Mouse (Mus musculus) cerebellum, adult 11-12 months (tissue): ENCODE results near the gene B230217C12Rik.

Experiments
- DNase-seq: peaks from one replicate; pipeline ENCODE4 v3.0.0; 2022

The B230217C12Rik gene

DNA sequence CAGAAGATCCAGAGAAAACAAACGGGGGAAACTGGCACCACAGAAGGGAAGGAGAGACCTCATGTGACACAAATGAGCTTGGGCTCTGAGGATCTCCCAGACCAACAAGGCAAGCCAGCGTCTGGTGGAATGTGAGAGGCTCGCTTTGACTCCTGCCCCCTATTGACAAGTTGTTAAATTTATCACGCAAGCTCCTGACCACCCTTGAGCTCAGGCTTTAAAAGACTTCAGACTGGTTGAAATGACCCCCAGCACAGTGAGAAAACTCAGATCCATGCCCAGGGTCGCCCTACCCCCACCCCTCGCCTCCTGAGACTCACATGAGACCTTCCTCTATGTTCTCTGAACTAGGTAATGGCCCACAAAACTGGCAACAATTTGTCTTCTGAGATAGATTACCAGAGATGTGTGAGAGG, at the start of gene B230217C12Rik:
TSS of gene B230217C12Rik (plus strand) at position 242 of the 416 bp plus-strand sequence.
- DNase-seq: peak; percentile 72

DNA sequence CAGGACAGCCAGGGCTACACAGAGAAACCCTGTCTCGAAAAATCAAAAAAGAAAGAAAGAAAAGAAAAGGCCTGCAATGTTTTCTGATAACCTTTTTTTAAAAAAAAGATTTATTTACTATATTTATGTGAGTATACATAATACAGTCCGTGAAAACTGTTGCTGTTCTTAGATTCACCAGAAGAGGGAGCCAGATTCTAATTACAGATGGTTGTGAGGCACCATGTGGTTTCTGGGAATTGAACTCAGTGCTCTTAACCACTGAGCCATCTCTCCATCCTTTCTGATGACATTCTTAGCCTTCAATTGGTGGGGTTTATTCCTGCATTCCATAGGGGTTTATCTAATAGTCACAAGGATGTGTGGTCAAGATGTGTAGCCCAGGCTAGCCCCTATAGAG, 47.4 kb upstream of the B230217C12Rik start:
- no peak for DNase-seq

DNA sequence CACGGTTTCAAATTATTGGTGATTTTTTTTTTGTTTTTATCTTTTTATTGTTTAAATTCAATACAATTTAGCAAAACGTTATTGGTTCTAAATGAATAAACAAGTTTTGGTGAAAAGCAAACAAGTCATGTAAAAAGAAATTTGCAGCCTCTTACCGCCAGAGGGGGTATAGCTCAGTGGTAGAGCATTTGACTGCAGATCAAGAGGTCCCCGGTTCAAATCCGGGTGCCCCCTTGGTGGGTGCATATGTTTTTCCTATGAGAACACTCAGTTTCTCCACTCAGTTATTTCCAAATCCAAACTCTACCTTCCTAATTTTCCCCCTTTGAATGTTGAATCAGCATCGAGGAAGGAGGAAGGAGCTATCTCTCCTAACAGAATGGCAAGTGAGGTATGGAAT, 43.7 kb upstream of the B230217C12Rik start:
- DNase-seq: peak; percentile 74

DNA sequence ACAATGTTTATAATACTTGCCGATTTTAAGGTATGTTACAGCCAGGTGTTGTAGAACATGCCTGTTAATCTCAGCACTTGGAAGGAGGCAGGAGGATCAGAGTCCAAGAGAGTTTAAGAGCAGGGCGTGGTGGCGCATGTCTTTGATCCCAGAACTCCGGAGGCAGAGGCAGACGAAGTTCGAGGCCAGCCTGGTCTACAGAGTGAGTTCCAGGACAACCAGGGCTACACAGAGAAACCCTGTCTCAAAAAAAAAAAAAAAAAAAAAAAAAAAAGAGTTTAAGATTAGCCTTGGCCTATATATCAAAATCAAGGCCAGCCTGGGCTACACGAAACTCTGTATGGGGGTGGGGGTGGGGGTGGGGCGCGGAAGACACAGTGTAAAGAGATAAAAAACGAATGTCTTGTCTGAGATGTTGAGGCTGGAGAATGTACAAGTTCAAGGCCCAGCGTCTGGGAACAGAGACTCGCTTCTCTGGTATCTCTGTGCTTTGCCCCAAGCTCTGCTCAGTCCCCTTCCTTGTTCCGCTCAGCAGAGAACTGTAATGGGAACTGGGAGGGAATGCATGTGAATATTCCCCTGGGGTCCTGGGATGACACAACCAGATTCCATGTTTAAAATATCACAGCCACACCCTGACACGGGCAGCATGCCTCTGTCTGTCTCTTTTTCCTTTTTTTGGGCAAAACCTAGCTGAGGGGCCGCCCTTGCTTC, 43.1 kb upstream of the B230217C12Rik start:
- no peak for DNase-seq

DNA sequence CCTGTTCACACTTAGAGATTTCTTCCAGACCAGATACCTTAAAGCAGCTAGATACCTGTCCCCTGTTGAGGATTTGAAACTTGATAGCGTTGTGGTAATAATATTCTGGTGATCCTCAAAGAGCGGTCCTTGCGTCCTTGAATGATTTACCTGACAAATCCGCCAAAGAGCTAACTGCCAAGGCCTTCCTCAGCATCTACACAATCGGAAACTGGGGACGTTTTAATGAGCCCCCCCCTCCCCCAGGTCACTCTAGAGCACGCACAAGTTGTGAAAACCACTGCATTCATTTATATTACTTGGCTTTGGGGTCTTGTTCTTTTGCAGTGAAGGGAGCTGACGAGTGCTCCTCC, 42.5 kb upstream of the B230217C12Rik start:
- DNase-seq: no peak

DNA sequence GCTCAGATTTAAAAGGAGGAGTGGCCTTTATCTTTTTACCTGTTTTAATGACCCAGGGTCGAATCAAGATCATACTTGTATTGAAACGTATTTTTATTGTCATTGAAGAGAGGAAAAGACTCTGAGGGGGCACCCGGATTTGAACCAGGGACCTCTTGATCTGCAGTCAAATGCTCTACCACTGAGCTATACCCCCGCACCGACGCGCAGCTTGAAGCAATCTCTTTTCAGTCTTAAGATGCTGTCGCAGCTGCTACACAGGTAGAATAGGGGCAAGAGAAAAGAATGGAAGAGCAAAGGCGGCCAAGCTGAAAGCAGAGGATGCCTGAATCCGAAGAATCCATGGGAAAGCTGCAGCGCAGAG, 41.8 kb upstream of the B230217C12Rik start, which contains the start of gene Lasp1:
TSS of gene Lasp1 (plus strand) at position 219 of the 364 bp plus-strand sequence.
- peak; percentile 91 for DNase-seq

DNA sequence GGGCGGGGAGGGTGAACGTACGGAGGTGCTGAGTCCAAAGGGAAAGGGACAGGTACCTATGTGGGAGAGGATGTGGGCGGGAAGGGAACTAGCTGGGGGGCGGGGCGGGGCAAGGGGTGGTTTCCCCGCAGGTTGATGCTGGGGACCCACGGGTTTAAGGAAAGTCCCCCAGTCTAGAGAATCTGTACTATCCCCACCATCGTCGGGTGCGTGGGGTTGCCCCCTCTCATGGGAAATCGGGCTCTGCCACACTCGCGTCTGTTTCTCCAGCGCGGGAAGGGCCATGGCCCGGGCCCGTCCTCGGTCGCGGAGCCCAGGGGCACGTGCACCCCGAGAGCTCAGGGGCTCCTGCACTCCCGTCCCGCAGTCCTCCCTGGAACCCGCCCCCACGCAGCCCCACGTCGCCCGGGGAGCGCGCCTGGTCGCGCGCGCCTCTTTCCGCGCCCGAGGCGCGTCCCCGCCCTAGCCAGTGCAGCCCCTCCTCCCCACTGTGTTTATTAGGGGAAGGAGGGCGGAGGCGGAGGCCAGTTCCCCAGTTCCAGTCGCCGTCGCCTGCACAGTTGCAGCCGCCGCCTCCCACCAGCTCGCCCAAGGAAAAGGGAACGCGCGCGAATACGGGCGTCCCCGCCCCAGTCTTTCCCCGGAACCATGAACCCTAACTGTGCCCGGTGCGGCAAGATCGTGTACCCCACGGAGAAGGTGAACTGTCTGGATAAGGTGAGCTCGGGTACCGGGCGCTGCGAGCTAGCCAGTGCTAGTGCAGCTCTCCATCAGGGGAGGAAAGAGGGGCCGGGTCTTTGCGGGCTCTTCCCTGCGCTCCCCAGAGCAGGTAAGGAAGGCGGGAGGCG, 41.2 kb upstream of the B230217C12Rik start:
- peak; percentile 93 for DNase-seq

DNA sequence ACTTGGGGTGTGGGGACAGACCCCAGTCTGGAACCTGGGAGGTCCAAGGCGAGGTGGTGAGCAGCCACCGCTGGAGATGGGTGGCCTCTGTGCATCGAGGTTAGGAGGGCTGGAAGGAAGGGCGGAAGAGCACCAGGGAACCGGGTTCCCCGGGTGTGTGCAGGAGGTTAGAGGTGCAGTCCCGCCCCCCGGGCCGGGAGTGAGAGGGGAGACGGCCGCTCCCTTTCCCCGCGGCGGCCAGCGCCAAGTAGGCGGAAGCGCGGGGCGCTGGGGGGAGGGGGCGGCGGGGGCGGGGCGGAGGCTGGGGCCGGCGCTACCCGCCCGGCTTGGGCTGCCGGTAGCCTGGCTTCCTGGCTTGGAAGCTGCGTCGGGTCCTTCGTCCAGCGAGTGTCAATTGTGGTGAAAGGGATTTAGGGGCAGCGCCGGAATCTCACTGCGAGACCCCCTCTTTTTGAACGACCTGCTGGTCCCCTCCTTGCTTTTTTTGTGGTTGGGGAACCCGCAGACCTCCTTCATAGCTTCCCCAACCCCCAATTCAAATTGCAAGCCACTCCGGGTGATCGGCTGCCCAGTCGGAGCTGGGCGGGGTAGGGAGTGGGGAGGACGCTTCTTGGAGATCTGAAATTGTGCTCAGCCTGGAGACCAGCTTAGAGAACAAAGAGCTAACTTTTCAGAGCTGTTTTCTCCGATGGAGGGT, 40.4 kb upstream of the B230217C12Rik start:
- DNase-seq: peak; percentile 77

DNA sequence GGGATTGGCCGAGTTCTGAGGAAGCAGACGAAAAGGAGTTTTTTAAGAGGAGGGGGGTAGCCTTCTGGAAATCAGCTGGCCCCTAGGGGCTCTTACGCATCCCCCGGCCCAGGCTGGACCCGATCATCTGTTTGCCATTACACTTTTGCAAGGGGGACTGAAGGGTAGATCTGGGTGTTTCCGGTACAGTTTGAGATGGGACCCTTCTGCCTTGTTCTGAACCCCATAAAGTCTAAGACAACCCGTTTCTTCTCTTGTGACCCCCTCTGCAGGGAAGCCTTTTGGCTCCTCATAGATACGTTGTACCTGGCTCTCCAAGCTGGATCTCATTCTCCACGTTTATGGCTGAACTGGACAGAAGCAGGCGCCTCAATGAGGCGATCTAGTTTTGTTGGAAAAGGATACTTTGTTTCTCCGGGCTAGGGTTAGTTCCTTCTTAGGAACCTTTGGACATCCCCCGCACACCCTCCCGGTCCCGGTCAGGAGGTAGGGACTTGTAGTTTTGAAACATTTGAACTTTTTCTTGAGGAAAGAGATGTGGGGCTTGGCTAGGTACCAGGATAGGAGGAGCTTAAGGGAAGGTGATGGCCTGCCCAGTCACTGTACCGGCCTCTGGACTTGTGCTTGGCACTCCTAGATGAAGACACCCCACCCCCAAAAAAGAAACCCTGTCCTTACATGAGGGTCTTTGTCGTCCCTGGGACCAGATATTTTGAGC, 39.7 kb upstream of the B230217C12Rik start:
- DNase-seq: peak; percentile 72

DNA sequence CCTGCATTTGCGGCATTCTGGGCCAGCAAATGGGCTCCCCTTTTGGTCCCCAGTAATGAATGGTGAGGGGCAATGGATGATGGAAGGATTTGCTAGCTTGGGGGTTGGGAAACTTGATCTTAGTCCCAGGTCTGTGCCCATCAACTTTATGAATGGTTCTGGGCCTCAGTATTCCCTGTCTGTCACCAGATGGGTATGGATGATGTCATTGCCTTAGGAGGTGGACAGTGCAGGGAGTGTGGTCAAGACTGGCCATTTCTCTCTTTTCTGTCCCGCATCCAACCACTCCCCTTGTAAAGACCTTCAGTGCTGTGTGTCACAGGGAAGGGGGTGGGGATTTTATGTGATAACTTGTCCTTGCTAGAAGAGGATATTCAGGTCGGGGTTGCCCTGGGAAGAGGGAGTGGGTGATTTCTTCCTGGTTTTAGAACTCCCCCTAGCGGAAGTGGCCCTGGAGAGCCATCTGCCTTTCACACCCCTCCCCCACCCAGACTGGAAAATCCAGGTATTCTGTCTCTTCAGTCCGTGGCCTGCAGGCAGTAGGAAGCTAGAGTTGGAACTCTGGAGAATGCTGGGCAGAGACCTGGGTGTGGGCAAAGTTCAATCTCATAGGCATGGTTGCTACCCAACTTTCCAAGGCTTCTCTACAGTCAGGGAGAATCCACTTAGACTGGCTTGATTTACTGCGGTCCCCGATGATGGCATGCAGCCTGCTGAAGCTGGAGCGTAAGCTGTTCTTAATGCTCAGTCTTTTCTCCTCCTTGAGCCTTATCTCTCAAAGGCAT, 39.0 kb upstream of the B230217C12Rik start:
- peak; percentile 74 for DNase-seq

DNA sequence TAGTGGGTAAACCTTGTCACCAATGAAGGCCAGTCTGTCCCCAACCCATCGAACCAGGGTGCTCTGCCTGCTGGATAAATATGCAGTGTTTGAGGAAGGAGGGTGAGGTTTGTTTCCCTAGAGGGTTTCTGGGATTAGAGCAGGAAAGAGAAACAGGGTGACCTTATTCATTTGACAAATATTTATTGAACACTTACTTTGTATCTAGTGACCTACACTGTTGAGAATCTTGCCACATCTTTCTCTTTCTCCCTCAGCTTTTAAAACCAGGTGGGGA, 38.4 kb upstream of the B230217C12Rik start:
- no peak for DNase-seq

DNA sequence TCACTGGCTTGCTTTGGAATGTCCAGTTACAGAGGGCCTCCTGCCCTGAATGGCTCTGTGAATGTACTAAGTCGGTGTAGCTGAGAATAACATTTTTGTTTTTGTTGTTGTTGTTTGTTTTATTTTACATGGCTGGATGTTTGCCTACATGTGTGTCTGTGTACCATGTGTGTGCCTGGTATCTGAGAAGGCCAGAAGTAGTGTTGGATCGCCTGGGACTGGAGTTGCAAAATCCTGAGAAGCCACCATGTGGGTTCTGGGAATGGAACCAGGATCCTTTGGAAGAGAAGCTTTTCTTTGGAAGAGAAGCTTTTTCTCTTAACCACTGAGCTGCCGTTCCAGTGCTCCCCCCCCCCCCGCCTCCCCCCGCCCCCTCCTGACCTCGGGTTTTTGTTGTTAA, 38.1 kb upstream of the B230217C12Rik start:
- no peak for DNase-seq

DNA sequence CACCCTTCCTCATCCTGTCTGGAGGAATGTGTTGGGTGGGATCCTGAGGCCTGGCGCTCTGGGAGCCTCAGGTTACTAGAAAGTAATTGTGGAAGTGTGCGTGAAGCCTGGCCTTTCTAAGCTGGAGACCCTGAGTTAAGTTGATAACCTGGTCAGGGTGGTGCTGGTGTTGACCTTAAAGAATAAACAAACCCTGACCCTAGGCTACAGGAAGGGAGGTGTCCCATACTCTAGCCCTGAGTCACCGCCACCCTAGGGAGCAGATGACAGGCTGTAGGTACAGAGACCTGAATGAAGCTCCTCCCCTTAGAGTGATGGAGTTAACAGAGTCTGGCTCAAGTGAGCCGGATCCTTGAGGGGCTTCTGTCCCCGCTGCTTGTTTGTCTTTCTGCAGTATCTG, 36.7 kb upstream of the B230217C12Rik start:
- DNase-seq: no peak

DNA sequence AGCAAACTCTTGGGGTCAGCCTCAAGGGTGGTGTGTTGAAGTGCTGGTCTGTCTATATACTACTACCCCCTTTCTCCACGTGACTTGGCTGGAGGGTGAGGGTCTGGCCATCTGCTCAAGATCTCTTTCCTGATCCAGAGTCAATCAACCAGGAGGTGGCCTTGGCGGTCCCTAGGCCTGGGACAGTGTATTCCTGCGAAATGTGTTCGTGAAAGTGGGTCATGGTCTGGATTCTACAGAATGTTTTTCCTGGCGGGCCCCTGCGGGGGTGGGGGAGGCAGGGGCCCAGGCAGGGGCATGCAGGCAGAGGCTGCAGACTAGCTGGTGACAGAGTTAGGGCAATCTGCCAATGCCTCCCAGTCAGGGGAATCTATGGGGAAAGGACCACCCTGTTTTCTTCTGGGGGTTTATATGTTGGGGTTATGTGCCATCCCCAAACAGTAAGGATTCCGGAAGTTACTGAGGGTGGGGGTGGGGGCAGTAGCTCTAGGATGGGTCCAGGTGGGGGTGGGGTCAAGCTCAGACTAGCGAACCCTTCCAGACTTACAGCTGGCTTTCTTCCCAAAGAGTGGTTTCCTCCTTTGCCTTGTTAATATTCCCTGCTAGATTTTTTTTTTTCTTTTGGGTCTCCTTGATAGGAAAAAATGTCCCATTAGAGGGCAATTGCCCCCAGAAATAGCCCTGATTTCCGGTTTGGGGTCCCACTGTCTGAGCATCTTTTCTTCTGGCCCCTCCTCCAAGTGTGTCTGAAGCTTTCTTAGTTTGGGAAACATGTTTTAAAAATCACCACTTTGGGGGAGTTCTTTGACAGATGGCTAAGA, 35.5 kb upstream of the B230217C12Rik start:
- peak; percentile 67 for DNase-seq

DNA sequence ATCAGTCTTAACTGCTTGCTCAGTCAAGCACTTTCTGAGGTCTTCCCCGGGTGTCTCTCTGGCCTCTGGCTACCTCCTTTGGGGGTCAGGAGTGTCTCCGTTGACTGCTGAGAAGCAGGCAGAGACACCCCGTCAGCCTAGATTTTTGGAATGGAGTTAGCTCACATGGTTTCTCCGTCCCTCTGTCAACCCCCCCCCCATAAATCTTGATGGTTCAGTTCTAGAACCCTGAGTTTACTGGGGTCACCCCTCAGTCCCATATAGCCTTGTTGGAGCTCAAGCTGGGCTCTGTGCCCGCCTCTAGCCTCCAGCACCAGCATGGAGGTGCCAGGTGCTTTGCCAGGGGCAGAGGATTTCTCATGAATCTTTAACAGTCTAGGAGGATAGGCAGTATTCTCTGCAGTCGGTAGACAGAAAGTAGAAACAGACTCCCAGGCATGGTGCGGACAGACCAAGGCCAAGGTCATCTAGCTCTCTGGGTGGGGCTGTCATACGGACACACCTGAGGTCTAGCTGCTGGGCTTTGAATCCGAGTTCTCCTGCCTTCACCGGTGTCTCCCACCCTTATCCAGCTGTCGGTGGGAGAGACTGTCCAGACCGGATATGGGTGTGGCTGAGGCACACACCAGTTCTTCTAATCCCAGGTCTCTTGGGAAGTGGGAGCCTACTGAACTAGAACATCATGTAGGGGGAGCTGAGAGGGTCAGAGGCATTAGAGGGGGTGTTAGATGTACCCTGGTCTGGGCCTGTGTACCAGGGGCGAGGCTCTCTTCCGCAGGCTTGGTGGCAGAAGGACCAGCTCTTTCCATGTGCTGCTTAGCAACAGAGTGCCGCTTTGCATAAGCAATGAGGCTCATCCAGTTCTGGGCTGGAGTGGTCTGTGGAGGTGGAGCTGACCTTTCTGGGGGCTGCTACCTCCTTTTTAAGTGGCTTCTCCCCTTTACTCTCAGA, 34.6 kb upstream of the B230217C12Rik start:
- peak; percentile 57 for DNase-seq

DNA sequence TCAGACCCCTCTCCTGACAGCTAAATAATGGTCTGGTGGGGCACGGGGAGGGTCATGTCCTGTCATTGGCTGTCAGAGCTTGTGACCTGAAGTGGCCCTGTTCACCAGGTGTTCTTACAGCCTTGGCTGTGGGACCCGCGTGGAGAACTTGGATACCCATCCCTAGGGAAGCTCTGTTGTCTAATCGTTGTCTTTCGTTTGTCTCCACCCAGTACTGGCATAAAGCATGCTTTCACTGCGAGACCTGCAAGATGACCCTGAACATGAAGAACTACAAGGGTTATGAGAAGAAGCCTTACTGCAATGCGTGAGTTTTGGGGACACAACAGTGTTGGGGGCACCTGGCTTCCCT, 34.0 kb upstream of the B230217C12Rik start:
- peak; percentile 42 for DNase-seq

DNA sequence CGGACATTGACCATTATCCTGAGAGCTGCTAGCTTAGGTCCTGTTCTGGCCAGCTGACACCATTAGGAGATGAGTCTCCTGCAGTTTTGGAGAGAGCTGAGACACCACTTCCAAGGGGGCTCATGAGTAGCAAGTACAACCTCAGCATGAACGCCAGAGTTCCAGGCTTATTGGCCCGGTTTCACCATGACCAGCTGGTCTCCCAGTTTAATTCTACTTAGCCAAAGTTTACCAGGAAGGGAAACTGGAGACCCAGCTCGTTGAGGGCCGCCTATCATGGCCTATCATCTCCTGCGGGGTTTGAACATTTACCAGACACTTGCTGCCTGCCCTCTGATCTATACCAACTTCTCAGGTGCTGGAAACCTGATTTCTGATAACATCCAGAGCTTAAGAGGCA, 33.0 kb upstream of the B230217C12Rik start:
- peak; percentile 46 for DNase-seq

DNA sequence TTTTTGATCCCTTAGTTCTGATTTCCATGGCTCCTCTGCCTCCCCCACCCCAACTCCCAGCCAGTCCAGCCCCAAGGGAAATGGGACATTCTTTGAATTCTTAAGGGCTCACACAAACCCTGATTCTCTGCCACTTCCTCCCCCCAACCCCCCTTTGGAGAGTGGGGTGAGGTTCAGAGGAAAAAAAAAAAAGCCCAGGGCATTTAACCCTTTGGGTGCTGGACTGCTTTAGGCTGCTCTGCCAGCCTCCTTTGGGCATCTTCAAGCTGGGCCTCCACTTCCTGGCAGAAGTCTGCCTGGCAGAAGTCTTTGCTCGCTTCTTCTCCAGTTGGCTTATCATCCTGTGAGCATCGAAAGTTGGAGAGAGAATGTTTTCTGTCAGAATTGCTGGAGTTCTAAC, 32.5 kb upstream of the B230217C12Rik start:
- peak; percentile 37 for DNase-seq

DNA sequence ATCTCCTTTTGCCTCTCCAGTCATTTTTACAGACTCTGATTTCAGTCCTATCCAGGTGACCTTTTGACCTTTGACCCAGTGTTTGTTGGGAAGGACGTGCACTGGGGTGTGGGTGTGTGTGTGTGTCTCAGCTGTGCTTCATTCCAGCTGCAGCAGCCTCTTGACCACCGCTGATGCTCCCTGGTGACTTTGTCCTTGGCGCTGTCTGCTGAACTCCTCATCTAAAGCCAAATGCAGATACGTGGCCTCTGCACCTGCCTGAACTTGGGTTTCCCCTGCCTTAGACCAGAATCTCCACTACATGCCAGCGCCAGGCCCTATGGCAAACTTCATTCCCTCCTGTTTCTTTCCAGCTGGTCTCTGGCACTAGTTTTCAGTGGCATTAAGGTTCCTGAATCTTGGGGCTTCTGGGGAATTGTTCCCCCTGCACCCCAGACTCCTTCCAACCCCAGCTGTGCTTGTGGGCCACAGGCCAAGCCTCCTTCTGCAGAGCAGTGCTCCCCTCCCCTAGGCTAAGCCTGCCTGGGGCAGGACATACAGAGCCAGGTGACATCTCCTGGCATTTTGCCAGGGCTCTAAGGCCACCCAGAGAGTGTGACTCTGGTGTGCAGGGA, 31.9 kb upstream of the B230217C12Rik start:
- peak; percentile 80 for DNase-seq
